Comparison of ENCODE assay signal across 9 mouse cellular contexts in genomic region chr17:28015068-28015730, GRCm38 (mm10).
A peak's percentile ranks its signal among the peaks of the same experiment; 100 is the strongest.
DNase-seq lines count a peak whose midpoint lies in the region; ATAC-seq and TF ChIP-seq lines count a peak whose summit lies in the region.
"Had no signal": no experiment of that assay in that cellular context is flagged by ENCODE, and none has a peak within 500 bp of the region (broad histone marks: within the 10 kb centered on the region; RNA-seq: fewer than 3 reads in every experiment).

No protein-coding gene starts in this region.

- H3K4me2 ChIP-seq in heart, postnatal 0 days (ENCODE audit: low read depth, low read length): no peak overlapping the region
- peak overlapping the region; percentile 35 for H3K4me2 ChIP-seq in liver, embryonic 11.5 days
- no peak overlapping the region for H3K4me2 ChIP-seq in midbrain, postnatal 0 days (ENCODE audit: low read depth, low read length, poor library complexity, severe bottlenecking)

- DNase-seq in spleen, adult 18-20 months: peak; percentile 27 to 36
- no peak for DNase-seq in spleen, adult 12 weeks (ENCODE audit: low spot score)
- DNase-seq in heart, postnatal 0 days (ENCODE audit: low spot score): peak; percentile 77
- no peak for DNase-seq in liver, embryonic 11.5 days (ENCODE audit: low spot score)
- DNase-seq in midbrain, postnatal 0 days (ENCODE audit: low spot score): no peak
- DNase-seq in cerebellum, adult 9-11 months: no peak
- no peak for DNase-seq in cerebellum, adult 9-10 months
- no peak for DNase-seq in ovary, postnatal 14 days (ENCODE audit: low spot score)

- H3K4me1 ChIP-seq in heart, postnatal 0 days (ENCODE audit: control insufficient read depth, insufficient read depth): peaks cover 72% of the 10 kb centered on the region
- peaks cover 61% of the 10 kb centered on the region for H3K4me1 ChIP-seq in liver, embryonic 11.5 days (replicated peaks; ENCODE audit: control insufficient read depth, insufficient read depth, low read length)
- H3K4me1 ChIP-seq in midbrain, postnatal 0 days (ENCODE audit: insufficient read depth, low read length): peaks cover 15% of the 10 kb centered on the region; the same call in 1 of the 2 replicates

- H3K36me3 ChIP-seq in heart, postnatal 0 days (replicated peaks; ENCODE audit: control insufficient read depth, insufficient read depth, low read length): no peaks in the 10 kb centered on the region; the same call in 1 of the 2 replicates
- H3K36me3 ChIP-seq in liver, embryonic 11.5 days (ENCODE audit: control insufficient read depth, insufficient read depth, low read length): peaks cover 5% of the 10 kb centered on the region; the same call in 1 of the 2 replicates
- peaks cover 3% of the 10 kb centered on the region; the same call in 1 of the 2 replicates for H3K36me3 ChIP-seq in midbrain, postnatal 0 days (ENCODE audit: insufficient read depth, low read length)

- no peaks in the 10 kb centered on the region for H3K27me3 ChIP-seq in heart, postnatal 0 days (ENCODE audit: control insufficient read depth, insufficient read depth, low read length)
- no peaks in the 10 kb centered on the region for H3K27me3 ChIP-seq in liver, embryonic 11.5 days (replicated peaks; ENCODE audit: control insufficient read depth, insufficient read depth, low read length)
- H3K27me3 ChIP-seq in midbrain, postnatal 0 days (ENCODE audit: insufficient read depth, low read length): no peaks in the 10 kb centered on the region
- H3K27me3 ChIP-seq: Patski had no signal

- WGBS in heart, postnatal 0 days: 53% methylated on average over 17 of the region's 17 CpGs
- WGBS in liver, embryonic 11.5 days: 43% methylated on average over 17 of the region's 17 CpGs
- 75% methylated on average over 17 of the region's 17 CpGs for WGBS in midbrain, postnatal 0 days

- ATAC-seq in heart, postnatal 0 days (ENCODE audit: insufficient read depth, low read depth): peak; percentile 62
- peak; percentile 35; the same call in 1 of the 2 replicates for ATAC-seq in liver, embryonic 11.5 days (replicated peaks; ENCODE audit: low FRiP score)
- no peak for ATAC-seq in midbrain, postnatal 0 days (ENCODE audit: low FRiP score)
- ATAC-seq: Patski had no signal

- no peaks in the 10 kb centered on the region for H3K9me3 ChIP-seq in heart, postnatal 0 days (replicated peaks; ENCODE audit: control insufficient read depth, low read length)
- H3K9me3 ChIP-seq in liver, embryonic 11.5 days (ENCODE audit: control insufficient read depth, low read length): no peaks in the 10 kb centered on the region
- no peaks in the 10 kb centered on the region for H3K9me3 ChIP-seq in midbrain, postnatal 0 days (ENCODE audit: low read length)

- no peak overlapping the region for H3K4me3 ChIP-seq in heart, postnatal 0 days (ENCODE audit: low read depth, low read length)
- no peak overlapping the region for H3K4me3 ChIP-seq in liver, embryonic 11.5 days (ENCODE audit: low read depth, low read length)
- no peak overlapping the region for H3K4me3 ChIP-seq in midbrain, postnatal 0 days (ENCODE audit: low read depth, low read length)

- TF ChIP-seq CTCF in heart, postnatal 0 days (IDR thresholded peaks at IDR 0.05; ENCODE audit: low read depth): no peak
- no peak for TF ChIP-seq CTCF in midbrain, postnatal 0 days (IDR thresholded peaks at IDR 0.05)

- H3K27ac ChIP-seq in heart, postnatal 0 days (ENCODE audit: low read depth): peak overlapping the region; percentile 90
- peak overlapping the region; percentile 84 for H3K27ac ChIP-seq in liver, embryonic 11.5 days (ENCODE audit: low read depth, low read length)
- peak overlapping the region; percentile 34; the same call in 1 of the 2 replicates for H3K27ac ChIP-seq in midbrain, postnatal 0 days (ENCODE audit: low read depth, low read length)

- peak; percentile 65; the same call in 1 of the 2 replicates for TF ChIP-seq EP300 in heart, postnatal 0 days (IDR thresholded peaks at IDR 0.05; ENCODE audit: low read depth)

- no peak overlapping the region for H3K9ac ChIP-seq in heart, postnatal 0 days (replicated peaks; ENCODE audit: low read depth, low read length)
- H3K9ac ChIP-seq in liver, embryonic 11.5 days (ENCODE audit: low read depth, low read length): peak overlapping the region; percentile 6; the same call in 1 of the 2 replicates
- no peak overlapping the region for H3K9ac ChIP-seq in midbrain, postnatal 0 days (replicated peaks; ENCODE audit: low read length, poor library complexity, severe bottlenecking)

Comparison
In these comparisons a context has a peak if more than half of its experiments do, and no peak if none do; other contexts are left out.
1. DNase-seq: peak in spleen, adult 18-20 months (2 of 2) and heart, postnatal 0 days (single experiment); none in spleen, adult 12 weeks (single experiment), liver, embryonic 11.5 days (single experiment), midbrain, postnatal 0 days (single experiment), cerebellum, adult 9-11 months (single experiment), cerebellum, adult 9-10 months (single experiment) and ovary, postnatal 14 days (single experiment).
2. H3K27ac ChIP-seq: peak in every context shown above with its lines; median percentile 90 in heart, postnatal 0 days; 84 in liver, embryonic 11.5 days; 34 in midbrain, postnatal 0 days.